11 mouse cellular contexts compared by ENCODE assay signal in genomic region chr7:96334361-96334760, GRCm38 (mm10).
DNase-seq lines count a peak whose midpoint lies in the region; ATAC-seq lines count a peak whose summit lies in the region.
"Had no signal": no experiment of that assay in that cellular context is flagged by ENCODE, and none has a peak within 500 bp of the region (broad histone marks: within the 10 kb centered on the region; RNA-seq: fewer than 3 reads in every experiment).

No protein-coding gene starts in this region.

- no peaks in the 10 kb centered on the region for H3K9me3 ChIP-seq in neural tube, embryonic 11.5 days (ENCODE audit: control insufficient read depth, low read length)
- no peaks in the 10 kb centered on the region for H3K9me3 ChIP-seq in midbrain, embryonic 16.5 days (replicated peaks; ENCODE audit: control insufficient read depth, low read length, poor library complexity, severe bottlenecking)
- H3K9me3 ChIP-seq: heart, embryonic 15.5 days had no signal

- DNase-seq in adrenal gland, postnatal 25 days: peak; percentile 7
- DNase-seq in adrenal gland, adult 18-20 months (ENCODE audit: low spot score in 2 of 2): no peak
- peak; percentile 5 for DNase-seq in lung, postnatal 14 days
- no peak for DNase-seq in lung, adult 18-20 months
- DNase-seq in embryo, embryonic 11.5 days (ENCODE audit: low read depth, low spot score): peak; percentile 24
- DNase-seq in neural tube, embryonic 11.5 days (ENCODE audit: low spot score): peak; percentile 41
- no peak for DNase-seq in urinary bladder, postnatal 25 days (ENCODE audit: low spot score)
- DNase-seq: B cell, adult 2 months; cerebellum, postnatal 36 days had no signal

- 36% methylated on average over 2 of the region's 2 CpGs for WGBS in neural tube, embryonic 11.5 days
- WGBS in midbrain, embryonic 16.5 days: 30% methylated on average over 2 of the region's 2 CpGs

- no peak overlapping the region for H3K27ac ChIP-seq in neural tube, embryonic 11.5 days (ENCODE audit: low read depth, low read length)
- H3K27ac ChIP-seq in midbrain, embryonic 16.5 days (ENCODE audit: low read length): no peak overlapping the region
- H3K27ac ChIP-seq: heart, embryonic 15.5 days had no signal

- H3K4me2 ChIP-seq in neural tube, embryonic 11.5 days (ENCODE audit: low read depth): no peak overlapping the region
- no peak overlapping the region for H3K4me2 ChIP-seq in midbrain, embryonic 16.5 days (ENCODE audit: low read length)
- H3K4me2 ChIP-seq: heart, embryonic 15.5 days had no signal

- no peak for ATAC-seq in neural tube, embryonic 11.5 days (ENCODE audit: insufficient read depth, low FRiP score, low TSS enrichment)
- ATAC-seq in midbrain, embryonic 16.5 days: no peak

- H3K4me3 ChIP-seq in neural tube, embryonic 11.5 days (ENCODE audit: low read depth, low read length): no peak overlapping the region
- no peak overlapping the region for H3K4me3 ChIP-seq in midbrain, embryonic 16.5 days (ENCODE audit: low read depth, low read length)
- H3K4me3 ChIP-seq: heart, embryonic 15.5 days had no signal

- H3K9ac ChIP-seq in neural tube, embryonic 11.5 days (ENCODE audit: low read length): no peak overlapping the region
- no peak overlapping the region for H3K9ac ChIP-seq in midbrain, embryonic 16.5 days (ENCODE audit: low read depth, low read length)
- H3K9ac ChIP-seq: heart, embryonic 15.5 days had no signal

- H3K36me3 ChIP-seq in neural tube, embryonic 11.5 days (ENCODE audit: control insufficient read depth, insufficient read depth, low read length): no peaks in the 10 kb centered on the region
- no peaks in the 10 kb centered on the region for H3K36me3 ChIP-seq in midbrain, embryonic 16.5 days (ENCODE audit: control insufficient read depth, insufficient read depth, low read length)
- H3K36me3 ChIP-seq: heart, embryonic 15.5 days had no signal

- H3K4me1 ChIP-seq in neural tube, embryonic 11.5 days (ENCODE audit: control insufficient read depth, insufficient read depth, low read length): no peaks in the 10 kb centered on the region
- no peaks in the 10 kb centered on the region for H3K4me1 ChIP-seq in midbrain, embryonic 16.5 days (ENCODE audit: control insufficient read depth, insufficient read depth, low read length)
- H3K4me1 ChIP-seq: heart, embryonic 15.5 days had no signal

- H3K27me3 ChIP-seq in neural tube, embryonic 11.5 days (ENCODE audit: control insufficient read depth, insufficient read depth, low read length): no peaks in the 10 kb centered on the region
- H3K27me3 ChIP-seq in midbrain, embryonic 16.5 days (ENCODE audit: control insufficient read depth, insufficient read depth, low read depth, low read length): no peaks in the 10 kb centered on the region
- H3K27me3 ChIP-seq: heart, embryonic 15.5 days had no signal

Comparison
In these comparisons a context has a peak if more than half of its experiments do, and no peak if none do; other contexts are left out.
1. DNase-seq: peak in adrenal gland, postnatal 25 days (single experiment), lung, postnatal 14 days (single experiment), embryo, embryonic 11.5 days (single experiment) and neural tube, embryonic 11.5 days (single experiment); none in adrenal gland, adult 18-20 months (0 of 2), lung, adult 18-20 months (0 of 2) and urinary bladder, postnatal 25 days (single experiment).